Mouse (Mus musculus) stomach, postnatal 0 days (tissue): ENCODE results near the gene Shisa3. TPM values are rescaled to one million over a fixed set of nuclear protein-coding genes. Genes with fewer than 3 reads are reported as not detected.

Experiments
- ATAC-seq: fragments of 200-750 bp; cut with Nextera tagmentation; 2 replicates; pipeline ENCODE4 v1.8.0; 2017; ENCODE audit not compliant: low FRiP score, low TSS enrichment
- DNase-seq: peaks from one replicate; pipeline ENCODE4 v3.0.0-alpha.2; 2016; ENCODE audit warnings: low spot score
- H3K27ac ChIP-seq: fragments of 300-500 bp; sonication (generic); replicated peaks from 2 replicates; pipeline ENCODE4 v1.5.1; 2014; ENCODE audit warnings: mild to moderate bottlenecking, control low read depth
- H3K27me3 ChIP-seq: fragments of 300-500 bp; sonication (generic); 2 replicates; pipeline ENCODE4 v1.6.1; 2014; ENCODE audit warnings: low read length; ENCODE audit not compliant: control insufficient read depth, insufficient read depth
- H3K36me3 ChIP-seq: fragments of 300-500 bp; sonication (generic); 2 replicates; pipeline ENCODE4 v1.6.1; 2014; ENCODE audit warnings: low read length, mixed read lengths; ENCODE audit not compliant: control insufficient read depth, insufficient read depth
- H3K4me1 ChIP-seq: fragments of 300-500 bp; sonication (generic); replicated peaks from 2 replicates; pipeline ENCODE4 v1.6.1; 2014; ENCODE audit warnings: antibody characterized with exemption; ENCODE audit not compliant: control insufficient read depth, insufficient read depth
- H3K4me2 ChIP-seq: fragments of 300-500 bp; sonication (generic); replicated peaks from 2 replicates; pipeline ENCODE4 v1.6.1; 2014; ENCODE audit warnings: low read depth, mild to moderate bottlenecking, control low read depth, moderate library complexity
- H3K4me3 ChIP-seq: fragments of 300-500 bp; sonication (generic); 2 replicates; pipeline ENCODE4 v1.5.1; 2014; ENCODE audit warnings: low read depth, low read length, control low read depth
- H3K9ac ChIP-seq: fragments of 300-500 bp; sonication (generic); 2 replicates; pipeline ENCODE4 v1.6.1; 2014; ENCODE audit warnings: mild to moderate bottlenecking, low read length, control low read depth, mixed read lengths
- H3K9me3 ChIP-seq: fragments of 300-500 bp; sonication (generic); 2 replicates; pipeline ENCODE4 v1.6.1; 2016; ENCODE audit warnings: low read length; ENCODE audit not compliant: control insufficient read depth
- CTCF ChIP-seq: IDR thresholded peaks from 2 replicates; pipeline ENCODE4 v1.5.1; 2016; ENCODE audit warnings: antibody characterized with exemption, low read depth, mild to moderate bottlenecking, moderate library complexity
- EP300 ChIP-seq: optimal IDR thresholded peaks from 2 replicates; pipeline ENCODE3; 2016; ENCODE audit warnings: antibody characterized with exemption
- WGBS: fragments of 180-500 bp; shearing (Covaris S2); extraction: QIAGEN DNeasy Blood & Tissue Kit; methylation state at CpG from one replicate; pipeline ENCODE4 v1.1.7; 2014; 5-methylcytosine and 5-hydroxymethylcytosine counted together
- microRNA-seq: library from miRNA; unstranded; fragments of <30 nt; microRNA quantifications from one replicate; pipeline ENCODE4, GENCODE M21; 2016
- polyA plus RNA-seq: library from polyadenylated mRNA; unstranded; fragments of >200 nt; fragmentation: Nextera tagmentation; extraction: Ambion mirVana; gene quantifications from 2 replicates; pipeline ENCODE4 v1.2.1, GENCODE M21; 2015

Shisa3 gene
- polyA plus RNA-seq, 1 experiment from 2014 or later: 14.5 TPM

- Histone ChIP-seq H3K27ac (no peak overlapping the region), H3K4me1 (no peaks in the 10 kb centered on the region), H3K9ac (no peak overlapping the region), H3K4me3 (no peak overlapping the region), H3K27me3 (no peaks in the 10 kb centered on the region), H3K9me3 (no peaks in the 10 kb centered on the region), H3K4me2 (no peak overlapping the region), H3K36me3 (no peaks in the 10 kb centered on the region; the same call in 1 of the 2 replicates)
- no peak for TF ChIP-seq EP300
- 37% methylated on average over 13 of the region's 13 CpGs for WGBS
- DNase-seq (no peak), ATAC-seq (no peak)
These were observed 49.2 kb downstream of the Shisa3 start for GRCm38 (mm10) chr5:67656821-67657259.

GRCm38 (mm10) chr5:67659864-67660263, 52.2 kb downstream of the Shisa3 start:
- Histone ChIP-seq H3K9me3 (no peaks in the 10 kb centered on the region), H3K9ac (no peak overlapping the region), H3K4me2 (no peak overlapping the region), H3K27me3 (no peaks in the 10 kb centered on the region), H3K27ac (no peak overlapping the region), H3K36me3 (no peaks in the 10 kb centered on the region), H3K4me1 (no peaks in the 10 kb centered on the region), H3K4me3 (no peak overlapping the region)
- DNase-seq: no peak
- ATAC-seq: no peak
- WGBS: 87% methylated on average over 9 of the region's 9 CpGs
- TF ChIP-seq CTCF (no peak), EP300 (no peak)

- 36% methylated on average over 6 of the region's 6 CpGs for WGBS
- ATAC-seq: no peak
- Histone ChIP-seq H3K9ac (no peak overlapping the region), H3K4me1 (no peaks in the 10 kb centered on the region), H3K4me3 (no peak overlapping the region), H3K36me3 (no peaks in the 10 kb centered on the region), H3K4me2 (no peak overlapping the region), H3K9me3 (no peaks in the 10 kb centered on the region), H3K27ac (no peak overlapping the region), H3K27me3 (no peaks in the 10 kb centered on the region)
- TF ChIP-seq CTCF (no peak), EP300 (no peak)
- DNase-seq: no peak
These were observed 55.0 kb downstream of the Shisa3 start for GRCm38 (mm10) chr5:67662715-67663114.

GRCm38 (mm10) chr5:67669436-67669896, 61.8 kb downstream of the Shisa3 start:
- TF ChIP-seq CTCF (no peak), EP300 (no peak)
- H3K27ac ChIP-seq: no peak overlapping the region
- ATAC-seq: no peak
- H3K4me3 ChIP-seq: no peak overlapping the region
- no peak overlapping the region for H3K9ac ChIP-seq
- WGBS: 29% methylated on average over 13 of the region's 13 CpGs
- no peaks in the 10 kb centered on the region for H3K4me1 ChIP-seq
- DNase-seq: no peak
- H3K4me2 ChIP-seq: peak overlapping the region; percentile 35
- H3K36me3 ChIP-seq: no peaks in the 10 kb centered on the region
- no peaks in the 10 kb centered on the region for H3K27me3 ChIP-seq
- no peaks in the 10 kb centered on the region for H3K9me3 ChIP-seq

GRCm38 (mm10) chr5:67670158-67670557, 62.5 kb downstream of the Shisa3 start:
- Histone ChIP-seq H3K36me3 (no peaks in the 10 kb centered on the region), H3K9me3 (no peaks in the 10 kb centered on the region), H3K4me2 (no peak overlapping the region), H3K4me3 (no peak overlapping the region), H3K27me3 (no peaks in the 10 kb centered on the region), H3K9ac (no peak overlapping the region), H3K27ac (no peak overlapping the region), H3K4me1 (no peaks in the 10 kb centered on the region)
- TF ChIP-seq CTCF: no peak
- TF ChIP-seq EP300: no peak
- DNase-seq (no peak), ATAC-seq (no peak)
- WGBS: 64% methylated on average over 6 of the region's 6 CpGs

DNA sequence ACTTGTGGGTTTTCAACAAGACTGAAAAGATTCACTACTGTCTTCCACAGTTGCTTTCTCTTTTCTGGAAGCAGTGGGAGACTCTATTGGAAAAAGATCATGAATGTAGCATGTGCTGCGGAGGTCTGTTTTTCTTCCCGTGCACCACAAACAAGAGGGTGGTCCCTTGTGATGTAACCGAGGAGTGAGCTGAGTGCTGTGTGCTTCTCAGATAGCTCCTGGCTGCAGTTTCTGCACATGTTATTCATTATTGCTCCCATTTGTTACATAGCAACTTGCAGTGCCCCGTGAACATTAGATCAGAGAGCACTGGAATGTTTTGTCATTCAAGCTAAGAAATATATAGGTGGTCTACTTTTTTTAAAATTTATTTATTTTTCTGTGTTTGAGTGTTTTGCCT, 65.3 kb downstream of the Shisa3 start:
- H3K4me2 ChIP-seq: no peak overlapping the region
- no peak overlapping the region for H3K9ac ChIP-seq
- H3K4me3 ChIP-seq: no peak overlapping the region
- DNase-seq (no peak), ATAC-seq (no peak)
- TF ChIP-seq EP300 (no peak), CTCF (no peak)
- H3K27ac ChIP-seq: no peak overlapping the region
- WGBS: 84% methylated on average over 4 of the region's 4 CpGs
- H3K27me3 ChIP-seq: no peaks in the 10 kb centered on the region
- H3K36me3 ChIP-seq: no peaks in the 10 kb centered on the region
- no peaks in the 10 kb centered on the region for H3K4me1 ChIP-seq
- no peaks in the 10 kb centered on the region for H3K9me3 ChIP-seq

Small RNA genes lying within 50 kb of the gene (microRNA-seq; reads per million reads assigned to microRNA genes)
- gene Gm23617: not detected

Other genes with a start within 250 kb of the Shisa3 start
- gene Bend4, start 179.6 kb upstream of the Shisa3 start, polyA plus RNA-seq: 0.51 and 0.68 TPM in 2 replicates
- 3.3 and 4.2 TPM in 2 replicates for gene Atp8a1, start 239.6 kb downstream of the Shisa3 start, polyA plus RNA-seq